In the genomic region with DNA sequence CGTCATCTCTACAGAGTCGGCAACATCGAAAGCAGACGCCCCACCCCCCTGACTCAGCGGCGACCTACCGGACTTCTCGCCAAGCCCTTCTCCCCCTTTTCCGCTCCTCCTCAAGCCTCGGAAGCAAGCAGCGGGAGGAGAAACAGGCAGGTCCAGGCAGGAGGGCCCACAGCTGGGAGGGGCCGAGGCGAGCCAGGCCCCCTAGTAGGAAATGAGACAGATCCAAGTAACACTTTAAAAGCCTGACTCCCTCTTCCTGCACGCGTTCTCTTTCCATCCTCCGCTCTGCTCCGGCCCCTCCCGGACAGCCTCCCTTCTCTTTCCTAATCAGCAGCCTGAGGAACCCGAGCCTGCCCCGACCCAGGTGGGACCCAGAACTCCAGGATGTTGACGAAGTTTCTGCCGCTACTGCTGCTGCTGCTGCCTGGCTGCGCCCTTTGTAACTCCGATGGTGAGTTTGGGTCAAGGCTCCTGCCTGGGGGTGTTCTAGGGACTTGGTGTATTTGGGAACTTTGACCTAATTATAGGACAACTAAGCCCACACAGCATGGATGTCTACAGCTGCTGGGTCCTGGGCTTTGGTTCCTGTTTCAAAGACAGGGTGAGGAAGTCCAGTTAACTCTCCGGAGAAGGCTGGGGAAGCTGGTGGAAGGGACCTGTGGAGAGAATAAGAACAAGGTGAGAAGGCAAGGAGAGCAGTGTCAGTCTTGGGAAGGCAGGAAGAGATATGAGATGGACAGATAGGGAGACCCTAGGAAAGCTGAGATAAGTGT, we compare ENCODE assay signal across 8 mouse cellular contexts. TPM values are rescaled to one million over a fixed set of nuclear protein-coding genes. Genes with fewer than 3 reads are reported as not detected.
DNase-seq lines count a peak whose midpoint lies in the region; ATAC-seq and TF ChIP-seq lines count a peak whose summit lies in the region.

TSS of gene Procr (plus strand) at position 104 of the 773 bp plus-strand sequence.

- peak; percentile 55 for DNase-seq in ES-CJ7 (ENCODE audit: low read depth, low spot score)
- DNase-seq in gastrocnemius, postnatal 14 days, result peak; percentile 57
- DNase-seq in liver, embryonic 13.5 days, result no peak
- DNase-seq in neural tube, embryonic 10.5 days (ENCODE audit: extremely low spot score, low spot score), result peak; percentile 40
- no peak for DNase-seq in frontal cortex, postnatal 14 days (ENCODE audit: low spot score in 2 of 2)
- DNase-seq in frontal cortex, postnatal 25 days (ENCODE audit: low spot score in 2 of 2), result no peak

- peak within 1 kb of the TSS; percentile 62 for H3K4me2 ChIP-seq in hindbrain, embryonic 16.5 days (ENCODE audit: low read length)
- H3K4me2 ChIP-seq in liver, embryonic 13.5 days, result peak within 1 kb of the TSS; percentile 57

- H3K4me3 ChIP-seq in bone marrow, adult 2 months (replicated peaks; ENCODE audit: control insufficient read depth, low read depth, low read length), result peak within 1 kb of the TSS; percentile 25
- peak within 1 kb of the TSS; percentile 34 for H3K4me3 ChIP-seq in hindbrain, embryonic 16.5 days (ENCODE audit: low read length)
- H3K4me3 ChIP-seq in liver, embryonic 13.5 days (replicated peaks), result peak within 1 kb of the TSS; percentile 35

- H3K9ac ChIP-seq in hindbrain, embryonic 16.5 days (ENCODE audit: low read depth, low read length), result peak within 1 kb of the TSS; percentile 48
- no peak within 1 kb of the TSS for H3K9ac ChIP-seq in liver, embryonic 13.5 days

- no peaks in the 10 kb centered on the region for H3K9me3 ChIP-seq in hindbrain, embryonic 16.5 days (ENCODE audit: control insufficient read depth, low read length)
- H3K9me3 ChIP-seq in liver, embryonic 13.5 days (replicated peaks), result no peaks in the 10 kb centered on the region

- intact Hi-C loops in gastrocnemius, postnatal 14 days (cut with DNase I; ENCODE audit: low total_unique reads), result no loop called here

- WGBS in bone marrow, adult 2 months, result under 1% methylated on average over 25 of the region's 25 CpGs
- 5% methylated on average over 25 of the region's 25 CpGs for WGBS in hindbrain, embryonic 16.5 days
- 1% methylated on average over 25 of the region's 25 CpGs for WGBS in liver, embryonic 13.5 days (ENCODE audit: insufficient replicate concordance)

- no peaks in the 10 kb centered on the region; the same call in 1 of the 2 replicates for H3K4me1 ChIP-seq in bone marrow, adult 2 months (ENCODE audit: control insufficient read depth, insufficient read depth, low read length)
- peaks cover 6% of the 10 kb centered on the region for H3K4me1 ChIP-seq in hindbrain, embryonic 16.5 days (ENCODE audit: control insufficient read depth, insufficient read depth, low read depth, low read length)
- H3K4me1 ChIP-seq in liver, embryonic 13.5 days (replicated peaks), result peaks cover 6% of the 10 kb centered on the region; the same call in 1 of the 2 replicates

- H3K27me3 ChIP-seq in hindbrain, embryonic 16.5 days (replicated peaks; ENCODE audit: control insufficient read depth, insufficient read depth, low read length), result peaks cover 3% of the 10 kb centered on the region; the same call in 1 of the 2 replicates
- peaks cover 41% of the 10 kb centered on the region for H3K27me3 ChIP-seq in liver, embryonic 13.5 days

- no peak within 1 kb of the TSS for H3K27ac ChIP-seq in bone marrow, adult 2 months (ENCODE audit: control insufficient read depth, insufficient read depth, low read depth, low read length, poor library complexity)
- H3K27ac ChIP-seq in hindbrain, embryonic 16.5 days (ENCODE audit: low read depth, low read length), result no peak within 1 kb of the TSS
- no peak within 1 kb of the TSS for H3K27ac ChIP-seq in liver, embryonic 13.5 days

- H3K36me3 ChIP-seq in hindbrain, embryonic 16.5 days (ENCODE audit: control insufficient read depth, insufficient read depth, low read length), result no peaks in the 10 kb centered on the region
- no peaks in the 10 kb centered on the region for H3K36me3 ChIP-seq in liver, embryonic 13.5 days

- TF ChIP-seq POLR2A in bone marrow, adult 2 months (IDR thresholded peaks at IDR 0.05; ENCODE audit: borderline replicate concordance, control insufficient read depth, low read depth, low read length), result no peak

- no peak for ATAC-seq in hindbrain, embryonic 16.5 days
- ATAC-seq in liver, embryonic 13.5 days (ENCODE audit: low read depth), result no peak

- no peak for TF ChIP-seq CTCF in bone marrow, adult 2 months (IDR thresholded peaks at IDR 0.05; ENCODE audit: control insufficient read depth, insufficient read depth, low read length)

RNA-seq across cellular contexts. Expression of gene Procr, which starts in this region (rescaled TPM):
- polyA plus RNA-seq in bone marrow, adult 2 months (2011; ENCODE audit: insufficient read depth, insufficient read length, low replicate concordance, missing spikeins), result 1.6 TPM in 1 of 2 replicates, not detected in the other
- 10 to 100 TPM; 10.3 to 12.7 TPM for total RNA-seq in gastrocnemius, postnatal 14 days (2021)
- 2.3 and 3.7 TPM in 2 replicates for polyA plus RNA-seq in hindbrain, embryonic 16.5 days (2015; fragmentation: Nextera tagmentation; extraction: Ambion mirVana)
- polyA plus RNA-seq in liver, embryonic 13.5 days (2015; fragmentation: Nextera tagmentation; extraction: Ambion mirVana), result 1.0 and 1.3 TPM in 2 replicates

Comparison
In these comparisons a context has a peak if more than half of its experiments do, and no peak if none do; other contexts are left out.
1. DNase-seq: peak in ES-CJ7 (single experiment), gastrocnemius, postnatal 14 days (single experiment) and neural tube, embryonic 10.5 days (single experiment); none in liver, embryonic 13.5 days (single experiment), frontal cortex, postnatal 14 days (0 of 2) and frontal cortex, postnatal 25 days (0 of 2).
2. Peak in every context shown above with its lines, with median percentiles within 50 percentile points of each other: H3K4me3 ChIP-seq.